Mouse (Mus musculus): ENCODE results near the gene Slc37a2.
"Not testable (repeated sequence)": the region's sequence is repeated elsewhere in the genome, so short reads cannot be mapped to it uniquely, and the experiment has no call there.

Gene Slc37a2

DNA sequence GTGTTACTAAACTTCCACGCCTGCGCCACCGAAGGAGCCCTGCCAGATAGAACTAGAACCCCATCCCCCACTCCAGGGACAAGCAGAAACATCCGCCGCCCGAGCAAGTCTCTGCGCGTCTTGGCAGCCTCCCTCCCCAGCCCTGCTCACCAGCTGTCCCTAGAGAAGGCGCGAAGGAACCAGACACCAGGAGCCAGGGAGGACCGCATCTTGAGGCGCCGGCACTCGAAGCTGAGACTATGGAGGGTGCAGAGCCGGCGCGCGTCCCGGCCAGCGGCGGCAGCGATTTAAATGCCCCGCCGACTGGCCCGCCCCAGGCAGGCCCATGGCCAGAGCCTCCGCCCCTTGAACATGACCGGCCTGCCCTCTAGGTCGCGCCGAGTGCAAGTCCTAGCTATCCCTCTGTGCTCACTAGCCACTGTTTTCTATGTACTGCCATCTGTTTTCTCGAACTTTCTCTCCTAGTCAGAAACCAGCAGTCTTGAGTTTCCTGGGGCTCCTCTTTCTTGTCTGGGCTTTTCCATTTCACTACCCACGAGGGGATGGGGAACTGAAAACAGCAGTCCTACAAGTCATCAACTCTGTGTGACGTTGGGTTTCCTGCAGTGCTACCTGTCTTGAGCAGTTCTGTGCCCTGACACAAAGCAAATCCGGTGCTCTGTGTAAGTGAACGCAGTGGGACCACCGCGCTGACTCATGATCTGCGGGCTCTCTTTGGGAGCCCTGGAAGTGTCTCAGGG is at the start of gene Slc37a2:
Gene Slc37a2, minus strand, starts transcription at position 590 of the 740 bp plus-strand sequence.
- DNase-seq (ENCODE audit: low spot score), result no peak

DNA sequence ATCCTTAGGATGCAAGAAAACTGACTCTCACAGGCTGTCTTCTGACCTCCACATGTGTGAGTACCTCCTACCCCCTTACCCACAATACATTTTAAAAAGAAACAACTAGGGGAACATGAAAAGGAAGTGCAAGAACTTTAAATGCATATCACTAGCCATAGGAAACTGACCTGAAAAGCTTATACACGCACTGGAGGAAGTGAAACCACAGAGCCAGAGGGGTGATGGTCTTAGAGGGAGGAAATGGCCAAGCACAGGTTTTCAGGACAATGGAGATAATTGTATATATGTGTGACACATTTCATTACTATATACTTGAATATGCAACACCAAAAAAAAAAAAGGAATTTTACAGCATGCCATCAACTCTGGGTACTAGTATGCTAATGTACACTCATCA is 46.2 kb upstream of the Slc37a2 start:
- no peak for DNase-seq (ENCODE audit: low spot score)

DNA sequence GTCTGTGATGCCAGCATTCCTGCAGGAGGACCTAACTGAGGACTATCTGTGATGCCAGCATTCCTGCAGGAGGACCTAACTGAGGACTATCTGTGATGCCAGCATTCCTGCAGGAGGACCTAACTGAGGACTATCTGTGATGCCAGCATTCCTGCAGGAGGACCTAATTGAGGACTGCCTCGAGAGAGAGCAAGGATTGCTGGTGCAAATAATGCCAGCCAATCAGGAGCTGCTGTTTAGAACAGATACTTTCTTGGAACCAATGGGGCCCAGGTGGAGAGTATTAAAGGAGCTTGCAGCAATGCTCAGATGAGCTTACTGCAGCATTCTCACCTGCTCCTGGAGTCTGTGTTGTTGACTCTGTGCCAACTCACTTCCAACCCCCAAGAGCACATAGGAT is 45.0 kb upstream of the Slc37a2 start:
- not testable (repeated sequence) for DNase-seq (ENCODE audit: low spot score)

DNA sequence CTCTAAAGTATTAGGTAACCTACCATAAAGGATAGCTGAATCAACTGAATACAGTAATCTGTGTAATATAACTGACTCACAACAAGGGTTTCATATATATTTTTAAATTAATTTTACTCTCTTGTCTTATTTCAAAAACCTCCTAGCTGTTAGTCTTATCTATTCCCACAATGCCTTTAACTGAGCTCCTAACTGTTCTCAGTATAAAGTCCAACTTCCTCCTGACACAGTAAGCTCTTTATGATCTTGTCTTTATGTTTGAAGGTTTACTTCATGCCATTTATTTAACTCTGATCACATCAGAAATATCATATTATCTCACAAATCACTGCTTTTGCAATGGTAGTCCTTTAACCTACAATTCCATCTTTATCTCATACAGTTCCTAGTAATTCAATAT is 40.0 kb upstream of the Slc37a2 start:
- no peak for DNase-seq (ENCODE audit: low spot score)

DNA sequence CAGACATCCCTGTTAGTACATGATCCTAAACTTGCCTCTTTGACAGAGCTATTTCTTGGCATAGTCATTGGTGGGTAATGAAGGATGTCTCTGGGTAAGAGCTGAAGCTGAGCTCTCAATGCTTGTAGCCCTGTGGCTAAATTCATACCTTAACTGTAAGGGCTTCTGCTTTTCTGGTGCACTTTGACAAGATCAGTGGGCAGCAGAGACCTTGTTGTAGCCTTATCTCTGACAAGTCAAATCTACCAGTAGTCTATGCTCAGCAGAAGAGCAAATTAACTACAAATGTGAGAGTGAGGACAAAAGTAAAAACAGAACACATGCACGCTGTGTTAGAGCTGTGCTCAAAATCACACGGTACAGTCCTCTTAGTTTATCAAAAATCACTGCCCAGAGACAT is 11.1 kb upstream of the Slc37a2 start:
- no peak for DNase-seq (ENCODE audit: low spot score)

DNA sequence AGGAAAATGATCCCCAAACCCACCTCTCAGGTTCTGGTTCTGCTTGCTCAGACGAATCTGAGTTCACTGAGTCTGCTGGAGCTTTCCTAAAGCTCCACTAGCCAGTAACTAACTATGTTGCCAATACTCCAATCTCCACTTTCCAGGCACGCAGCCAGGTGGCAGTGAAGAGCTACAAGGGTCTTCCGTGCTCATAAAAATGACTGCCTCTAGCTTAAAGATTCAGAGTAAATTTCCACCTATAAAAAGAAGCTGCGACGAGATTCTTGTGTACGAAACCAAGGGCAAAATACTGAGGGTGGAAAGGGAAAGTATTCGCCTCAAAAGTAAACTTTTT is 319 bp upstream of the Slc37a2 start:
- DNase-seq (ENCODE audit: low spot score), result no peak

DNA sequence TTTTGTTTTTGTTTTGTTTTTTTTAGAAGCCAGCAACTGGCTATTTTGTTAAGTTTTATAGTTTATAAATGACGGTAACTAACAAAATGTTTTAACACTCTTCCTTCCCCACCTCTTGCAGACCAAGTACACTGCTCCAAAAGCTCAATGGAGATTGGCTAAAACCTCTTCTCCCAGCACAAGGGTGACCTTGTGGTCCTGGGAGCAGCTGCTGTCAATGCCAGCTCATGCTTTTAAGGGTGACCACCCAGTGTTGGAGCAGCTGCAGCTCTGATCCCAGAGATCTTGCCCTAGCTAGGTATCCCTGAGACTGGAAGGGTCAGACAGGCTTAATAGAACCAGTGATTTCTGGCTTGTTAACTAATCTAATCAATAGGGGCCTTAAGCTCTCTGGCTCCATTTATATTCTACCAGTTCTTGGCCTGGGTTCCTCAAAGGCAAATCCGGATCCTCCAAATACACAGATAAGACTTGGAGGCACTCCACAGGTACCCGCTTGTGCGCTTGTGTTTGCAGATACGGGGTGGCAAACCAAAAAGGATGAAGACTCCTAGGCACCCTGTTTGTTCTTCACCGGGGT is 917 bp downstream of the Slc37a2 start:
- DNase-seq (ENCODE audit: low spot score), result no peak

DNA sequence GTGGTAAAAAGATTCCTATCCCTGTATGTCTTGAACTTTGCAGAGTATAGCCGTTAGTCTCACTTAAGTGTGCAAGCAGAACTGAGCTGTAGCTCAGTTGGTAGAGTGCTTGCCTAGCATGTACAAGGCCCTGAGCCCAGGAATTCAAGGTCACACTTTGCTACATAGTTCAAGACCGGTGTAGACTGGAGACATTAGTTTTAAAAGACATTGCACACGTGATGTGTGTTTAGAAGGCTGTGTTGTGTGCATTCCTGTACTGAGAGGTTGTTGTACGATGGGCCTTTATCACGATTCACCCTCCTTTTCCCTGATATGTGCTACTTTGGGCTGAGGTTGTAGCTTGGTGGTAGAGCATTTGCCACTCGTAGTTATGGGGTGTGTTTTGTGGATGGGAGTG is 4.9 kb downstream of the Slc37a2 start:
- DNase-seq (ENCODE audit: low spot score), result no peak

DNA sequence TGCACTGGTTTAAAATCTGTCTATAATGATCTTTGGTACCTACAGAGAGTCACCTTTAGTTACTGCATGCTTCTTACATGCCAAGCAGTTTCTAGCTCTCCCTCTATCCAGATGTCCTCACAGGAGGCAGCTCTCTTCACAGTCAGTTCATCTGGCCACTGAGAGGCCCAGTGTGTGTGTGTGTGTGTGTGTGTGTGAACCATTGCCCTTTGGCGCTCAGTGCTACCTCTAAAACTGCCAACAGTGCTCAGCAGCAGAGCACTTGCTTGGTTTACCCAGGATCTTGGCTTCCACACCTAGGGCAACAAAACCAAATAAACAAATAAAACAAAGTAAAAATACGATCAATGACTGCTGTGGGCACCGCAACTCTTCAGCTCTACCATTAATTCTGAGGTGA is 5.6 kb downstream of the Slc37a2 start:
- no peak for DNase-seq (ENCODE audit: low spot score)

DNA sequence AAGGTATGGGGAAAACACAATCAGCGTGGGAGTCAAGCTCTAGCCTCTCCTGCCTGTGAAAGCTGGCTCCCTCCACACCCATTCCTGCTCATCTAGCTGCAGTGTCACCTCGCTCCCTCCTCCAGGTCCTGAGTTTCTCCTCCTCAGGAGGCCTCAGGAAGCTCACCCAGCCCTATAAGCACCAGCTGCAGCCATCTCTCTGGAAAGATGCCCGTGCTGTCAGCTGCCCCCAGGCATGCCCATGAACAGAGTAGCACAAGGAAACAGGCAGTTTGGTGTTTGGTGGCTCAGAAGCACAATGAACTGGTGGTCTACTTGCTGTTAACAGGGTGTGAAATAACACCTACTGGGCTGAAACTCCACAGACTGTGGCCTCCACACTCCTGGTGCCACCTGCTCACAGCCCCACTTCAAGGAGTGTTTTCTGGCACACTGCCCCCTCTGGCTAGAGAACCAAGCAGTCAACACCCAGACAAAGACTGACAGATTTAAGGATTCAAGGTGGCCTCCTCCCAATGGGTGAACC is 7.1 kb downstream of the Slc37a2 start:
- no peak for DNase-seq (ENCODE audit: low spot score)

DNA sequence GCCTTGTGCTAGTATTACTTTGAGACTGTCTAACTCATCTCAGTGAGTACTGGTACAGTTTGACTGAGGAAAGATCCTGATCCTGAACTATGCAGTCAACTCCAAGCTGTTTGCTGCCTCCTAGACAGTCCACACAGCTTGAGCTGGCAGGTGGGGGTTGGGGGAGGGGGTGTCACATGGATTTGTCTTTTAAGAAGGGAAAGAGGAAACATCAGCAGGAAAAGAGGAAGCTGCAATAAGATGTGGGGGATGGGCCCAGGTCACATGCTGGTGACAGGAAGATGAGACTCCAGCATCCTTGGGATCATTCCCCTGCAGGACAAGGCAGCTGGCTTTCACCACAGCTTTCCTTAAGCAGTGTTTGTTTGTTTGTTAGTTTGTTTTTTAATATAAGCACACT is 8.1 kb downstream of the Slc37a2 start:
- DNase-seq (ENCODE audit: low spot score), result no peak

DNA sequence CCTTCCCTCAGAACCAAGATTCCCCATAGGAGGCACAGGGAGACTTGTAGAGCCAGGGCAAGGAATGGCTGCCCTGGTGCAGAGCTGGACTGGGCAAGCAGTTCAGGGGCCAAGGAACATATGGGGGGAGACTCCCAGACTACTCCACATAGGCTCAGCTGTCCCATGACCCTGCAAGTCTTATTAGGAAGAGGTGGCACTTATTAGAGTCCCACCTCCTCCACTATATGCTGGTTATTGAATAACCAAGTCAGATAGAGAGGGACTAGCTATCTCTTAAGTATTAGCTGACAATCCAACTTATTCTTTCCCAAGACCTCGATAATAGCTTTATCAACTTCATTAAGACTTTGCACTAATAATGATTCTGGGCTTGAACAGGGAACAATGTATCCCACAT is 9.7 kb downstream of the Slc37a2 start:
- DNase-seq (ENCODE audit: low spot score), result no peak

DNA sequence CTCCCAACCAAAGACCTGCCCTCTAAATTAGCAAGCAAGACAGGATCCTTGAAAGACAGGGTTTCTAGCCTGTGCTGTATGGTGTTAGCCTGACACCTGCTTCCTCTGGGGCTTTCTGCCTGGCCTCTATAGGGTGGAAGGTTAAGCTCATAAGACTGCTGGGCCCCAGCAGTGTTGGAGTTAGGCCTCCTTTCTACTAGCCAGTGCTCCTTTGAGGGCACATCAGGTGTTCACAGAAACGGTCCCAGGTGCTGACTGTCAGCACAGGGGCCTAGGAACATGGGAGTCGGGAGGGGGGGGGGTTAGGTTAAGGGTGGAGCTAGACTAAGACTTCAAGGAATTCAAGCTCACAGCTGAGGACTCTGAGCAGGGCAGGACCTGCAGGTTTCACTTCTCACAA is 10.1 kb downstream of the Slc37a2 start:
- DNase-seq (ENCODE audit: low spot score), result no peak

DNA sequence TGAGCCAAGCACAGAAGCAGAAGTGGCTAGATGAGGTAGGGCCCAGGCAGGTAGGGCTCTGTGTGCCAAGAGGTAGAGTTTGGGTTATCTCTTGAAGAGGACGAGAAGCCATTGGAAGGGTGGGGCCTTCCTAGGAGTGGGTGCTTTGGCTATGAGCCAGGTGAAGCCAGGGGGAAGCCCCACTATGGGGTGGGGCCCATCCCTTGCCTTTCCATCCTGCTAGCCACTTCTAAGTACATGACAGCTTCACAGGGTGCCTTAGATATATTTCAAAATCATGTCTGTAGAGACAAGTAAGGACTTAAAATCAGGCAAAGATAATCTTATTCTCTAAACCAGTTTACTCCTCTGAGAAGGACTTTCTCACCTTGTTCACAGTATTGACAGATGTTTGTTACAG is 10.9 kb downstream of the Slc37a2 start:
- no peak for DNase-seq (ENCODE audit: low spot score)

DNA sequence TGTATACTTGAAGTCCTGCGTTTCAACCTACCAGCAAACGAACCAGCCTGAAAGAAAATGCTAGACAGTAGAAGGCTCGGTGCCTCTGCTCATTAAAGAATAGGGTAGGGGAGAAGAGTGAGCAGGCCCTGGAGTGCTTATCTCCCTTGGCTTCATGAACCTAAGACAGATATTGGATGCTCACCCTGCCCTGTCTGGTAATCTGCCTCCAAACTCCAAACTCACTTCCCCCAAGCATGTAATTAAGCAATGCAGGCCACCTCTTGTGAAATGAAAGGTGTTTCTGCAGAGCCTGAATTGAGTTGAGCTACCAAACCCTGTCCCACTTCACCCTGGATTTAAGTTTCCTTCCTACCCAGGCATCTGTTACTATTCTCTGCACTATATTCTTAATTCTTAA is 12.8 kb downstream of the Slc37a2 start:
- no peak for DNase-seq (ENCODE audit: low spot score)

DNA sequence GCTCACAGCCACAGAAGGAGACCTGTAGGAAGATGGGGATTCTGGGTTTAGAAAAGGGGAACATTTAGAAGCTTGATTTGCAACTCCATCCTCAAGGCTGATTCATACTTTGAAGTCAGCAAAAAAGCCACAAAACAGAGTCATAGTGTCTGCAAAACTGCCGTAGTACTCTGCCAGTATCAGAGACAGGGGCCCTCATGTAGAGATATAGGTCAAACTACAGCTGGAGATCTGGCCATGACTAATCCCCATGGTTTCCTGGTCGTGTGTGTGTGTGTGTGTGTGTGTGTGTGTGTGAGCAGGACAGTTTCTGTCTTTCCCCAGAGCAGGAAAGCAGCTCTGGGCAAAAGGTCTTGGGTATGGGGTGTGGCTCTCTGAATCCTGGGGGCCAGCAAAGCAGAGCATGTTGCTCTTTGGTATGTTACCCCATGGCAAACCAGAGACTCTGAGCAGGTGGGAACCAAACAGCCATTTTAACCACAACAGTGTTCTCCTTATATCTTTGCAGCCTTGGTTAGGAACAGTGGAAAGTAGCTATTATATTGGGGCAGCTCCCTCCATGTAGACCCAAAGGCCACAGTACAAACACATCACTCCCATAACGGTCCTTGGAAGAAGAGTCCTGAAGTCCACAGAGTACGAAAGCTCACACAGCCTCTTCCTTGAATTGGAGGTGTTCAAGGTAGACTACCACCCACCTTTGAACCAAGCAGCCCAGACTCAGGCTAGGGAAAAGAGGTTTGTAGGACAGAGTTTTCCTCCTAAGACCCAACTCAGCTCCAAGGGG is 19.4 kb downstream of the Slc37a2 start:
- no peak for DNase-seq (ENCODE audit: low spot score)

DNA sequence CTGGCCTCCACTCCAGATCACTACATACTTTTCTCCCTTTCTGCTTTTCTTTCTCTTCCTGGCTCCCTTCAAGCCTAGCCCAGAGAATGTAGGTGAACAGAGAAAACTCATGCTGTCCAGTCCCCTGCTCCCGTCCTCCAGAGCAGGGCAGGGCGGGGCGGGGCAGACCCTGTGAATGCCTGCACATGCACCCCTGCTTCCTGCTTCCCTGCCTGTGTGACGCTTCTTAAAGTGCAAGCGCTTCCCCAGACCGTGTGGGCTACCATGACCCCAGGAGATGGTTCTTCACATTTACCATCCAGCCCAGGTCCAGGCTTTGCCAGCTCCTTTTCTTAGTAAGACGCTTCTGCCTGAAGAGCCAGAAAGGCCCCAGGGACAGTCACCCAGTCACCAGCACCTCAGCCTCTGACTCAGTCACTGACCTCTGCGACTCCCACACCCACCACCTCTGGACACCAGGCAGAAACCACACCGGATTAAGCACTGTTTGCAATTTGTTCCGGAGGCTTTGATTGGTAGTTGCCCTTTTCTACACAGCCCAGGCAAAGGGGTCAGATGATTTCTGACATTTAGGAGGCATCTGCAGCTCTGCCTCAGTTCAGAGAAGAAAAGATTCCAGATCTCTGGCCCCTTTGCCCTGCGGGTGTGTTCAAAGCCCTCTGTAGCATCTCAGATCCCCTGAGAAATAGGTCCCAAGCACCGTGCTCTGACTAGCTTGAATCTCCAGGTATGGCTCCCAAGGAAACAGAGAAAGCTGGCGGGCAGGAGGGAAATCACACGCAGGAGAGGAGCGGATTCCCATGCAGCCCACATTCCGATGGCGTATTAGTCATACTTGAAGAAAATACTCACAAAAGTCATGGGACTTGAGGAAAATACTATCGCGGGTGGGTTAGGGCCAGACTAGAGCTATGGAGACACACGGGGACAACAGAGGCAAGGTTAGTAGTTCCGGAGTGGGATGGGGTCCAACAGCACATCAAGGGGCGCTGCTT is 23.0 kb downstream of the Slc37a2 start:
- no peak for DNase-seq (ENCODE audit: low spot score)

DNA sequence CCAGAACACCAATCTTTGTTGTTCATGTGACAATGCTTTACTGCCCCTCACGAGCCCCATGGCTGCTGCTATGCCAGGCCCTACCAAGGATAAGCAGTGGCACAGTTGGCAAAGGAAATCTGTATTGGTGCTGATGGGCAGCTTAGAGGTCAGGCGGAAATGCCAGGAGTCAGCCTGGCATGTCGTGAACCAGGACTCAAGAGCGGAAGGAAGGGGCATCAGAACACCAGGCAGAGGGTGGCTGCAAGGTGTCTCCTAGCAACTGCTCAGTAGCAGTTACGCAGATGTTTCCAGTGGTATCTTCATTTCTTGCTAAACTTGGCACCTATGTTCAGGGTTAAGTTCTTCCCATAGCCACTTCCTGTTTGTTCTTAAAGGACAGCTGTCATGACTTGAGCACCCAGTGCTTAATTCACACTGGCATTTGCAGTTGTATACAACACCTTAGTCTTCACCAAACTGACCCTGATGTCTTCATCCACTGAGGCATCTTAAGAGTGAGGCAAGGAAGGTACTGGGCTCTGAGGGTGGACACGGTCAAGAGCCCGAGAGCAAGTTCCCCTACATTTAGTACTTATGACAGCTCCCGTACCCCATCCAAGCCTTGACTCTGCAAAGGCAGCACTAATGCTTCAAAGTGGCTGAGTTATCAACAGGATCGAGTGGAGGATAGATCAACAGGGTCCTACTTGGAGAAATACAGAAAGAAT is 24.9 kb downstream of the Slc37a2 start:
- DNase-seq (ENCODE audit: low spot score), result no peak

DNA sequence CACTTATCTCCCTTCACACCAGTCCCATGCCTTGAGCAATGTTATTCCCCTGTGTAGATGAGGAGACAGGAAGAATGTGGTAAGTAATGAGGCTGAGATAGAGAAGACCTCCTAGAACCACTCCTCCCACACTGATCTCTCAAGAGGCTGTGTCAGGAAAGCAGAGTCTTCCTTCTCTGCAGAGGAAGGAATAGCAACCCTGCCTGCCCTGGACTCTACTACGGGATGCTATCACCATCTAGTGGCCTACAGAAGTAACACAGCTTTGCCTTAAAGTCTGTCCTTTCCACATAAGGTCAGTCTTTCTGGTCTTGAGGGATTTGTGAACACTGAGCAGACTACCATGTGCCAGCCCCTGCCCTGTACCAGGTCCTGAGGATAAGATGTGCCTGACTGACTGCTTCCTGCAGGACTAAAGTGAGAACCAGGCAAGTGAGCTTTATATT is 25.6 kb downstream of the Slc37a2 start:
- DNase-seq (ENCODE audit: low spot score), result peak; percentile 27

DNA sequence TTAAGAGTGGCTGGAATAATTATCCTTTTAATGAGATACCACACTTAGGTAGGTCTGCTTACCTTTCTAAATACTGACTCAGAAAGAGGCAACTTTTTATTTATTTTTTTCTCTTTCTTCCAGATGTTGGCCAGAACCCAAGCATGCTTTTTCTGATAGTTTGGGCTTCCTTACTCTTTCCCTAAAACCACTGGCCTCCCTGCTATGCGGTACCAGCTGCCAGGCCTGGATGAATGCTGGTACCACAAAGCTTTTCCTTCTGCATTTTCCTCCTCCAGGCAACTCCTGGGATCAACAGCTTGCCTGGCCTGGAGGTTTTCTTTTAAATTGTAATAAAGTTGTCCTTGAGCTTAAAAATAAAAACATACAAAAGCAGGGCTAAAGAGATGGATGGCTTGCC is 30.0 kb downstream of the Slc37a2 start:
- DNase-seq (ENCODE audit: low spot score), result no peak

DNA sequence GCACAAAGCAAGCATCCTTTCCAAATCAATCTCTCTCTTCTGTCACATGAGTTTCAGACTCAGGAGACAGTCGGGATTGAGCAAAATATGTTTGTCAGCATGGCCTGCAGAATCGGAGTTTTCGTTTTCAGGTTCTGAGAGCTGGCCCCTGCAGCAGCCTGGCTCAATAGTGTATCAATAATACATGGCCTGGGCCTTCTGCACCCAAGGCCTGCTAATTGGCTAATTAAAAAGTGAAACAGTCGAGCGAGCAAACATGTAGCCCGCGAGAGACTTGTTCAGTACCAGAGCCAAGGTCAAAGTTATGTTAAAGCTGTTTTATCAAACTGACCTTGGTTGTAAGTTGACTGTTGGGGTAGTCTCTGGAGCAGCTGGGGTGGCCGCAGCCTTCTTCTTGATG is 34.8 kb downstream of the Slc37a2 start:
- no peak for DNase-seq (ENCODE audit: low spot score)
